Comparison of ENCODE assay signal across 20 mouse cellular contexts in the genomic region with DNA sequence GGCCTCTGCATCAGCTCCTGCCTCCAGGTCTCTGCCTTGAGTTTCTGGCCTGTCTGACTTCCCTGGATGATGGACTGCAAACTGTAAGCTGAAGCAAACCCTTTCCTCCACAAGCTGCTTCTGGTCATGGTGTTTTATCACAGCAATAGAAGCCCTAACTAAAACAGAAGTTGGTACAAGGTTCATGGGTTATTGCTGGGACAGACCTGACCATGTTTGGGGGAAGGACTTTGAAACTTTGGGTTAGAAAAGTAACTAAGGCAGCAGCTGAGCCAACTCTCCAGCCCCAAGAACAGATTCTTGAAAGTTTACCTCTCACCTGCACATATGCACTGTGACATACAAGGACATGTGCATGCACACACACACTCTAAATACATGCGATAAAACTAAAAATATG.
"Had no signal": no experiment of that assay in that cellular context is flagged by ENCODE, and none has a peak within 500 bp of the region (broad histone marks: within the 10 kb centered on the region; RNA-seq: fewer than 3 reads in every experiment).

No protein-coding gene starts in this region.

- H3K9ac ChIP-seq: hindbrain, embryonic 15.5 days; liver, embryonic 13.5 days; liver, postnatal 0 days; lung, embryonic 14.5 days; midbrain, embryonic 12.5 days; midbrain, embryonic 15.5 days; neural tube, embryonic 12.5 days; neural tube, embryonic 15.5 days had no signal

- H3K4me2 ChIP-seq: hindbrain, embryonic 15.5 days; liver, embryonic 13.5 days; lung, embryonic 14.5 days; midbrain, embryonic 12.5 days; midbrain, embryonic 15.5 days; neural tube, embryonic 12.5 days; neural tube, embryonic 15.5 days had no signal

- H3K27ac ChIP-seq: hindbrain, embryonic 15.5 days; kidney, postnatal 0 days; left cerebral cortex, adult 2 months; liver, embryonic 13.5 days; macrophage; midbrain, embryonic 12.5 days; midbrain, embryonic 15.5 days; neural tube, embryonic 12.5 days; neural tube, embryonic 15.5 days; stomach, postnatal 0 days had no signal

- H3K4me3 ChIP-seq: hindbrain, embryonic 15.5 days; left cerebral cortex, adult 2 months; liver, embryonic 13.5 days; midbrain, embryonic 12.5 days; midbrain, embryonic 15.5 days; neural tube, embryonic 12.5 days; neural tube, embryonic 15.5 days had no signal

- H3K36me3 ChIP-seq: hindbrain, embryonic 15.5 days; liver, embryonic 13.5 days; midbrain, embryonic 12.5 days; midbrain, embryonic 15.5 days; neural tube, embryonic 12.5 days; neural tube, embryonic 15.5 days had no signal

- ATAC-seq: liver, postnatal 0 days; lung, postnatal 0 days; midbrain, embryonic 15.5 days had no signal

- H3K9me3 ChIP-seq: hindbrain, embryonic 15.5 days; liver, embryonic 13.5 days; midbrain, embryonic 12.5 days; midbrain, embryonic 15.5 days; neural tube, embryonic 12.5 days; neural tube, embryonic 15.5 days had no signal

- DNase-seq: layer of hippocampus, postnatal 36 days; liver, embryonic 13.5 days; liver, postnatal 0 days; lung, embryonic 14.5 days; right cerebral cortex, adult 18-20 months; right cerebral cortex, postnatal 14 days; right cerebral cortex, postnatal 4 days; thymus, adult 2 months; thymus, postnatal 14 days; thymus, postnatal 4 days had no signal
